Mouse (Mus musculus) lung, adult 10 weeks (tissue): ENCODE data around the gene Zfp628. TPM values are rescaled to one million over a fixed set of nuclear protein-coding genes. Genes with fewer than 3 reads are reported as not detected.

Source experiments
- polyA plus RNA-seq: library from polyadenylated mRNA; stranded (reverse); fragments of 350-450 nt; fragmentation: Illumina TruSeq; extraction: RNeasy Lipid Tissue Mini Kit (QIAGEN cat#74804); gene quantifications from one replicate; pipeline ENCODE4 v1.2.3, GENCODE M21; 2014; ENCODE audit warnings: low read depth, low replicate concordance; ENCODE audit not compliant: insufficient read depth

Zfp628 gene
- polyA plus RNA-seq, result 3.6 TPM

GRCm38 (mm10) chr7:4915007-4915665 lies at the start of gene Zfp628:
Gene Zfp628 (plus strand): TSS chr7:4915217.

GRCm38 (mm10) chr7:4870133-4870532 lies 44.9 kb upstream of the Zfp628 start, which contains the start of gene Isoc2b:
Gene Isoc2b (minus strand): TSS chr7:4870258.

GRCm38 (mm10) chr7:4876753-4877221 lies 38.2 kb upstream of the Zfp628 start, which contains the start of gene Isoc2a:
Gene Isoc2a (plus strand): TSS chr7:4877153.

GRCm38 (mm10) chr7:4906466-4906950 lies 8.5 kb upstream of the Zfp628 start, which contains the start of gene Gm36210:
Gene Gm36210 (minus strand): TSS chr7:4906516.

GRCm38 (mm10) chr7:4921824-4922482 lies 6.9 kb downstream of the Zfp628 start, which contains the start of gene Nat14:
Gene Nat14 (plus strand): TSS chr7:4922028.

GRCm38 (mm10) chr7:4925441-4926381 lies 10.7 kb downstream of the Zfp628 start, which contains the start of gene Ssc5d:
Gene Ssc5d (plus strand): TSS chr7:4925785.

GRCm38 (mm10) chr7:4964272-4964671 lies 49.3 kb downstream of the Zfp628 start, which contains the start of gene Sbk2:
Gene Sbk2 (minus strand): TSS chr7:4964406.

GRCm38 (mm10) chr7:4971068-4971467 lies 56.1 kb downstream of the Zfp628 start, which contains the start of gene Sbk3:
Gene Sbk3 (minus strand): TSS chr7:4971168.

Other genes with a start within 250 kb of the Zfp628 start
- 36.3 TPM for gene Hspbp1, start 230.1 kb upstream of the Zfp628 start, polyA plus RNA-seq
- 1.5 TPM for gene Brsk1, start 224.6 kb upstream of the Zfp628 start, polyA plus RNA-seq
- gene Tmem150b, start 190.0 kb upstream of the Zfp628 start, polyA plus RNA-seq, result 1.7 TPM
- 17.6 TPM for gene Kmt5c, start 175.1 kb upstream of the Zfp628 start, polyA plus RNA-seq
- 80.5 TPM for gene Cox6b2, start 162.1 kb upstream of the Zfp628 start, polyA plus RNA-seq
- not detected for gene Fam71e2, start 143.9 kb upstream of the Zfp628 start, polyA plus RNA-seq
- 0.53 TPM for gene Il11, start 132.4 kb upstream of the Zfp628 start, polyA plus RNA-seq
- not detected for gene Tmem190, start 132.3 kb upstream of the Zfp628 start, polyA plus RNA-seq
- 8.3 TPM for gene Tmem238, start 125.6 kb upstream of the Zfp628 start, polyA plus RNA-seq
- gene Rpl28, start 122.3 kb upstream of the Zfp628 start, polyA plus RNA-seq, result 809 TPM
- 128 TPM for gene Ube2s, start 102.6 kb upstream of the Zfp628 start, polyA plus RNA-seq
- 0.48 TPM for gene Shisa7, start 70.5 kb upstream of the Zfp628 start, polyA plus RNA-seq
- gene Isoc2b, start 45.0 kb upstream of the Zfp628 start, polyA plus RNA-seq, result 15.3 TPM
- 15.4 TPM for gene Isoc2a, start 38.1 kb upstream of the Zfp628 start, polyA plus RNA-seq
- gene Gm36210, start 8.7 kb upstream of the Zfp628 start, polyA plus RNA-seq, result not detected
- gene Nat14, start 6.8 kb downstream of the Zfp628 start, polyA plus RNA-seq, result 6.2 TPM
- gene Ssc5d, start 10.6 kb downstream of the Zfp628 start, polyA plus RNA-seq, result 1.6 TPM
- 3.0 TPM for gene Sbk2, start 49.2 kb downstream of the Zfp628 start, polyA plus RNA-seq
- 4.7 TPM for gene Sbk3, start 56.0 kb downstream of the Zfp628 start, polyA plus RNA-seq
- 23.2 TPM for gene Zfp579, start 80.9 kb downstream of the Zfp628 start, polyA plus RNA-seq
- 22.7 TPM for gene Zfp524, start 99.2 kb downstream of the Zfp628 start, polyA plus RNA-seq
- 14.4 TPM for gene Fiz1, start 99.5 kb downstream of the Zfp628 start, polyA plus RNA-seq
- gene Gm44973, start 100.3 kb downstream of the Zfp628 start, polyA plus RNA-seq, result not detected
- 8.2 TPM for gene Zfp865, start 105.2 kb downstream of the Zfp628 start, polyA plus RNA-seq
- not detected for gene Ccdc106, start 105.3 kb downstream of the Zfp628 start, polyA plus RNA-seq
- not detected for gene 4632433K11Rik, start 118.9 kb downstream of the Zfp628 start, polyA plus RNA-seq
- gene Zfp784, start 123.2 kb downstream of the Zfp628 start, polyA plus RNA-seq, result 2.8 TPM
- gene Zfp580, start 136.3 kb downstream of the Zfp628 start, polyA plus RNA-seq, result 7.2 TPM
- gene U2af2, start 146.9 kb downstream of the Zfp628 start, polyA plus RNA-seq, result 96.1 TPM
- 61.0 TPM for gene Epn1, start 165.0 kb downstream of the Zfp628 start, polyA plus RNA-seq
- gene Rfpl4, start 201.7 kb downstream of the Zfp628 start, polyA plus RNA-seq, result not detected
- gene Rasl2-9, start 210.7 kb downstream of the Zfp628 start, polyA plus RNA-seq, result 0.49 TPM
- gene Vmn1r55, start 234.5 kb downstream of the Zfp628 start, polyA plus RNA-seq, result not detected